Mouse (Mus musculus): ENCODE results near the gene Rdh16f1. TPM values are rescaled to one million over a fixed set of nuclear protein-coding genes. Genes with fewer than 3 reads are reported as not detected.

The Rdh16f1 gene
- total and polyA plus RNA-seq, 3 experiments, result not detected

DNA sequence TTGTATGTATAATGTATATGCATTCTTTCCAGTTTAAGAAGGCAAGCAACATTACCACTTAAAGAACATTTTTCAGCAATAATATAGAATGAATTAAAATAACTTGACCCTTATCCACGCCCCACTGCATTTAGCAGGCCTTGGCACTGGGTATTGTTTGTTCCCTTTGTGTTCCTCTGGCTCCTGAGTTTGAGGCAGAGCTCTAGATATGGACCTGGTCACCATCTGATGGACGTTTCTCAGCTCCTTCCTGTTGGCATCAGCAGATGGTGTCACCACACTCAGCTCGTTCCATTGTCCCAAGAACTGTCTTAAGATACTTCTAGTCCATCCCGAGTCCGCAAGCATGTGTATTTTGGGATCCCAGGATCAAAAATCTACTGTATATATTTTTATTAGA, 42.6 kb downstream of the Rdh16f1 start:
- H3K36me3 ChIP-seq (replicated peaks in 1 of 2; ENCODE audit: control insufficient read depth in 1 of 2, insufficient read depth in 1 of 2, low read length in 1 of 2), result no peaks in the 10 kb centered on the region
- H3K4me1 ChIP-seq (ENCODE audit: control insufficient read depth in 1 of 2, insufficient read depth in 2 of 2), result no peaks in the 10 kb centered on the region
- H3K9me3 ChIP-seq (replicated peaks; ENCODE audit: low read length), result no peaks in the 10 kb centered on the region
- H3K79me2 ChIP-seq (replicated peaks; ENCODE audit: control insufficient read depth, extremely low read depth, insufficient read depth, poor library complexity, severe bottlenecking), result no peaks in the 10 kb centered on the region
- no peak overlapping the region for H3K4me2 ChIP-seq (ENCODE audit: insufficient read depth, low read depth, poor library complexity, severe bottlenecking)
- in situ Hi-C loops (cut with MboI; ENCODE audit: low pct_ligation_motif_present, low pct_unique_long_range_greater_than_20kb, low sequenced_read_pairs) (no loop called here), dilution Hi-C loops (cut with MboI; ENCODE audit: extremely low pct_ligation_motif_present, extremely low pct_unique_long_range_greater_than_20kb, low sequenced_read_pairs) (no loop called here)
- peaks cover 41% of the 10 kb centered on the region for H3K27me3 ChIP-seq (replicated peaks)
- H3K4me3 ChIP-seq (replicated peaks in 1 of 3; ENCODE audit: low read depth in 2 of 3, low read length in 2 of 3, poor library complexity in 1 of 3), result no peak overlapping the region
- H3K27ac ChIP-seq (ENCODE audit: insufficient read depth, low read depth), result no peak overlapping the region
- no peak for DNase-seq (ENCODE audit: extremely low read depth)
- H3K9ac ChIP-seq (ENCODE audit: insufficient read depth, low read depth), result no peak overlapping the region
- TF ChIP-seq GABPA (IDR thresholded peaks at IDR 0.05; ENCODE audit: insufficient replicate concordance, low read depth, low read length) (no peak), TCF12 (IDR thresholded peaks at IDR 0.05; ENCODE audit: low read depth, low read length) (no peak), POLR2AphosphoS2 (IDR thresholded peaks at IDR 0.05; ENCODE audit: low read depth, low read length) (no peak), MAZ (IDR thresholded peaks at IDR 0.05; ENCODE audit: low read depth, low read length) (no peak), NELFE (IDR thresholded peaks at IDR 0.05; ENCODE audit: low read depth, low read length) (no peak), NRF1 (IDR thresholded peaks at IDR 0.05; ENCODE audit: low read depth, low read length) (no peak), UBTF (IDR thresholded peaks at IDR 0.05; ENCODE audit: low read depth, low read length) (no peak), EP300 (IDR thresholded peaks at IDR 0.05; ENCODE audit: low read length) (no peak), BHLHE40 (IDR thresholded peaks at IDR 0.05; ENCODE audit: low read depth, low read length) (no peak)

- Histone ChIP-seq H3K36me3 (replicated peaks in 1 of 2; ENCODE audit: control insufficient read depth in 1 of 2, insufficient read depth in 1 of 2, low read length in 1 of 2) (no peaks in the 10 kb centered on the region), H3K27me3 (replicated peaks) (peaks cover 48% of the 10 kb centered on the region), H3K4me3 (replicated peaks in 1 of 3; ENCODE audit: low read depth in 2 of 3, low read length in 2 of 3, poor library complexity in 1 of 3) (no peak overlapping the region), H3K79me2 (replicated peaks; ENCODE audit: control insufficient read depth, extremely low read depth, insufficient read depth, poor library complexity, severe bottlenecking) (no peaks in the 10 kb centered on the region), H3K4me1 (ENCODE audit: control insufficient read depth in 1 of 2, insufficient read depth in 2 of 2) (no peaks in the 10 kb centered on the region), H3K27ac (ENCODE audit: insufficient read depth, low read depth) (no peak overlapping the region), H3K9ac (ENCODE audit: insufficient read depth, low read depth) (no peak overlapping the region), H3K4me2 (ENCODE audit: insufficient read depth, low read depth, poor library complexity, severe bottlenecking) (no peak overlapping the region), H3K9me3 (replicated peaks; ENCODE audit: low read length) (peaks cover under 1% of the 10 kb centered on the region)
- TF ChIP-seq GABPA (IDR thresholded peaks at IDR 0.05; ENCODE audit: insufficient replicate concordance, low read depth, low read length), result no peak
- TF ChIP-seq CHD2 (IDR thresholded peaks at IDR 0.05; ENCODE audit: low read length), result no peak
- TF ChIP-seq MEF2A (IDR thresholded peaks at IDR 0.05; ENCODE audit: borderline replicate concordance, low read depth, low read length), result no peak
- TF ChIP-seq UBTF (IDR thresholded peaks at IDR 0.05; ENCODE audit: low read depth, low read length), result no peak
- no peak for TF ChIP-seq EP300 (IDR thresholded peaks at IDR 0.05; ENCODE audit: low read length)
- TF ChIP-seq USF2 (conservative IDR thresholded peaks at IDR 0.05; ENCODE audit: low read depth, low read length), result no peak
- no peak for TF ChIP-seq BHLHE40 (IDR thresholded peaks at IDR 0.05; ENCODE audit: low read depth, low read length)
- no peak for TF ChIP-seq ZMIZ1 (IDR thresholded peaks at IDR 0.05; ENCODE audit: low read depth, low read length)
- TF ChIP-seq JUND (conservative IDR thresholded peaks at IDR 0.05; ENCODE audit: low read depth, low read length), result no peak
- TF ChIP-seq ZC3H11A (IDR thresholded peaks at IDR 0.05; ENCODE audit: low read depth, low read length), result no peak
- no peak for TF ChIP-seq ZKSCAN1 (IDR thresholded peaks at IDR 0.05; ENCODE audit: borderline replicate concordance, low read depth, low read length)
- TF ChIP-seq SIN3A (IDR thresholded peaks at IDR 0.05; ENCODE audit: low read length), result no peak
- in situ Hi-C loops (cut with MboI; ENCODE audit: low pct_ligation_motif_present, low pct_unique_long_range_greater_than_20kb, low sequenced_read_pairs) (no loop called here), dilution Hi-C loops (cut with MboI; ENCODE audit: extremely low pct_ligation_motif_present, extremely low pct_unique_long_range_greater_than_20kb, low sequenced_read_pairs) (no loop called here)
- DNase-seq (ENCODE audit: extremely low read depth), result no peak
These were observed 44.8 kb downstream of the Rdh16f1 start for GRCm38 (mm10) chr10:127804416-127804815.

Measured in CH12.LX (cell line).